Mouse (Mus musculus) lung, postnatal 0 days (tissue): ENCODE results near the gene Ntn1.

Experiments used
- CTCF ChIP-seq: IDR thresholded peaks from 2 replicates; pipeline ENCODE4 v1.5.1; 2016; ENCODE audit warnings: antibody characterized with exemption, mild to moderate bottlenecking
- EP300 ChIP-seq: IDR thresholded peaks from 2 replicates; pipeline ENCODE4 v1.6.1; 2016; ENCODE audit warnings: antibody characterized with exemption, mild to moderate bottlenecking, control low read depth

DNA sequence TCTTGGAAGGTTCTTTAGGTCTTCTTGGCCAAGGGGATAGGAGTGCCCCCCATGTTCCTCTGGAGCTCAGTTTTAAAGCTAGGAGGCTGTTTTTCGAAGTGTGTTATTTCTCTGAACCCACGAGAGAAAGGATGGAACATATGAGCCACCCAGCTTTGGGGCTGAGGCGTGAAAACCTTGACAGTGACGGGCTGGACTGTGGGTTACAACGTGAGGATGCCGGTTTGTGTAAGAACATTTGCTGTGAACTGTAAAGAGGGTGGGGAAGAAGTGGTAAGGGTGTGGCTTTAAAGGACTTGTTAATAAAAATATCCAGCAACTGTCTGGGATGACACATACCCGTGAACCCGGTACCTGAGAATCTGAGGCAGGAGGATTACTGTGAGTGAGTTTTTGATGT is 41.7 kb upstream of the Ntn1 start:
- no peak for TF ChIP-seq CTCF
- no peak for TF ChIP-seq EP300
